Mouse (Mus musculus): ENCODE measurements around the gene Zfp217. TPM values are rescaled to one million over a fixed set of nuclear protein-coding genes. Genes with fewer than 3 reads are reported as not detected.
A peak's percentile ranks its signal among the peaks of the same experiment; 100 is the strongest.

The Zfp217 gene
- polyA plus RNA-seq, 1 experiment from 2014 or later: 2.6 TPM

- 94% methylated on average over 5 of the region's 5 CpGs for WGBS
- ATAC-seq: no peak
- Histone ChIP-seq H3K27me3 (no peaks in the 10 kb centered on the region), H3K36me3 (ENCODE audit: poor library complexity, severe bottlenecking) (no peaks in the 10 kb centered on the region), H3K27ac (no peak overlapping the region), H3K9me3 (replicated peaks) (no peaks in the 10 kb centered on the region), H3K4me3 (no peak overlapping the region), H3K4me2 (no peak overlapping the region), H3K4me1 (peaks cover 21% of the 10 kb centered on the region), H3K9ac (no peak overlapping the region)
Observed at GRCm38 (mm10) chr2:170179317-170179716, 31.4 kb upstream of the Zfp217 start.

- Histone ChIP-seq H3K4me1 (peaks cover 20% of the 10 kb centered on the region), H3K36me3 (ENCODE audit: poor library complexity, severe bottlenecking) (no peaks in the 10 kb centered on the region), H3K9me3 (replicated peaks) (no peaks in the 10 kb centered on the region), H3K27me3 (no peaks in the 10 kb centered on the region), H3K4me3 (no peak overlapping the region), H3K9ac (no peak overlapping the region), H3K27ac (no peak overlapping the region), H3K4me2 (no peak overlapping the region)
- 45% methylated on average over 8 of the region's 8 CpGs for whole genome bisulfite sequencing
- ATAC-seq: no peak
Observed at GRCm38 (mm10) chr2:170177323-170177722, 29.4 kb upstream of the Zfp217 start.

DNA sequence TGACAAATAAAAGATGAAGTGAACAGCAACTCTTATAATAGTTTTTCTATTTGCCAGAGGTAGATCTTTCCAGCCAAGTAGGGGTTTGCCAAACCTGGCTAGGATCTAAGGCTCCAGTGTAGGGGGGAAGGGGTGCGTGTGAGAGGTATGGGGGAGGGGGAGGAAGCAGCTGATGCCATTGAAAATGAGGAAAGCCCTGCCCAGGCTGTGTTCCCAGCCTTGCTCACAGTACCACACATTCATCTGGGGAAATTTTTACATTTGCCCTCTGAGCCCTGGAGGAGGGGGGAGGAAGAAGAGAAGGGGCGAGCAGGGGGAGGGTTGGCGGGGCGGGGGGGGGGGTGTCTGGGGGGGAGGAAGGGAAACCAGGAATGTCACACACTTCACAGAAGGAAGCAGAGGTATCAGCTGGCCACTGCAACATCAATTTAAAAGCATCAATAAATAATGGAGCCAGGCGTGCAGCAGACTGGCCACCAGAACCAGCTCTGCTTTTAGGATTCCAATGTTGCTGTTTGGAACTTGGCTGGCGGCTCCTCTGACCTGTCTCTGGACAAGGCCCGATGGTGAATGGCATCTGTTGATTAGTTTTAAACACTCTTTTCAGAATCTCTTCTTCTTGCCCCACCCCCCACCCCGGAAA lies 28.5 kb upstream of the Zfp217 start:
- Histone ChIP-seq H3K36me3 (ENCODE audit: poor library complexity, severe bottlenecking) (no peaks in the 10 kb centered on the region), H3K4me2 (no peak overlapping the region), H3K27ac (no peak overlapping the region), H3K9me3 (replicated peaks) (no peaks in the 10 kb centered on the region), H3K4me3 (no peak overlapping the region), H3K9ac (no peak overlapping the region), H3K27me3 (no peaks in the 10 kb centered on the region), H3K4me1 (peaks cover 20% of the 10 kb centered on the region)
- 31% methylated on average over 7 of the region's 8 CpGs for WGBS
- ATAC-seq: no peak

DNA sequence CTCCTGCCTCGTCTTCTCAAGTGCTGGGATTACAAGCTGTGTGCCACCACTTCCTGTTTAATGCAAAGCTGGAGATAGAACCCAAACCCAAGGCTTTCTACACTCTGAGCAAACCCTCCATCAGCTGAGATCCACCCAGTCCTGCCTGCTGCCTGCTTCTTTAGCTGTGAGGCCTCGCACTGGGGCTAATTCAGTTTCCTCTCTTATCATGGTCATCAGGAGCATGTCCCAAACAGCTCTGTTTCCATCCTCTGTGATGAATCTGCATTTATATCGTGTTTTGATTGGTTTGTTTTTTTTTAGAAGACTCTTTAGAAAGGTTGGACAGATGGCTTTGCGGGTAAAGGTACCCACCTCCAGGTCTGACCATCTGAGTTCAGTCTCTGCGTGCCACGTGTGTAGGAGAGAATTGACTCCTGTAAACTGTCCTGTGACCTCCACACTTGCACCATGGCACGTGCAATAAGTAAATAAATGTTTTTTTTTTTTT lies 27.8 kb upstream of the Zfp217 start:
- ATAC-seq: no peak
- H3K27ac ChIP-seq: no peak overlapping the region
- WGBS: 81% methylated on average over 7 of the region's 7 CpGs

DNA sequence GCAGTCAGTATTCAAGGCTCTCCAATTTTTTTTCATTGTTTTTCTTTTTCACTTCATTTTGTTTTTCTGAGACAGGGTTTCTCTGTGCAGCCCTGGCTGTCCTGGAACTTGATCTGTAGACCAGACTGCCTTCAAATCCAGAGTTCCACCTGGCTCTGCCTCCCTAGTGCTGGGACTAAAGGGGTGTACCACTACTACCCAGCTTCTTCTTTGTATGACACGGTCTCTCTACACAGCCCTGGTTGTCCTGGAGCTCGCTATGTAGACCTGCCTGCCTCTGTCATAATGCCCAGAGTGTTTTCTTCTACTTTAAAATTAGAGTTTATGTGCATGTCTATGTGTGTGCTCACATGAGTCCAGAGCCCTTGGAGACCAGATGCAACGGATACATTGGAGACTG lies 27.3 kb upstream of the Zfp217 start:
- Histone ChIP-seq H3K4me2 (no peak overlapping the region), H3K9me3 (replicated peaks) (no peaks in the 10 kb centered on the region), H3K9ac (no peak overlapping the region), H3K36me3 (ENCODE audit: poor library complexity, severe bottlenecking) (no peaks in the 10 kb centered on the region), H3K27me3 (no peaks in the 10 kb centered on the region), H3K4me3 (no peak overlapping the region), H3K4me1 (peaks cover 20% of the 10 kb centered on the region), H3K27ac (no peak overlapping the region)
- no peak for ATAC-seq
- WGBS: 73% methylated on average over 3 of the region's 3 CpGs

More for the DNA sequence above, 27.8 kb upstream of the Zfp217 start:
- Histone ChIP-seq H3K4me1 (peaks cover 20% of the 10 kb centered on the region), H3K36me3 (ENCODE audit: poor library complexity, severe bottlenecking) (no peaks in the 10 kb centered on the region), H3K9me3 (replicated peaks) (no peaks in the 10 kb centered on the region), H3K4me3 (no peak overlapping the region), H3K9ac (no peak overlapping the region), H3K27me3 (no peaks in the 10 kb centered on the region), H3K4me2 (no peak overlapping the region)

DNA sequence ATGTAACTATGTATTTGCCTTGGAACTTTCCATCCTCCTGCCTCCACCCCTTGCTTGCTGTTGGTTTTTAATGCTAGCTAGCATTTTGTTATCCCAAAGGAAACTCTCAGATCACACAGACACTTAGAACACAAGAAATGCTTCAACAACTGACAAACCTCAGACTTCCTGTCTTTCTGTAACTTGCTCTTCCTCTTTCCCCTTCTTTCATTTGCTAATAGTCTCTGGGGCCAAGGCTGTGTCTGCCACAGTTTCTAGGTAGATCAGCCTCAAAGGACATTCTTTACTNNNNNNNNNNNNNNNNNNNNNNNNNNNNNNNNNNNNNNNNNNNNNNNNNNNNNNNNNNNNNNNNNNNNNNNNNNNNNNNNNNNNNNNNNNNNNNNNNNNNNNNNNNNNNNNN lies 21.2 kb upstream of the Zfp217 start:
- H3K4me3 ChIP-seq: no peak overlapping the region
- no peaks in the 10 kb centered on the region for H3K4me1 ChIP-seq
- H3K9ac ChIP-seq: no peak overlapping the region
- H3K36me3 ChIP-seq (ENCODE audit: poor library complexity, severe bottlenecking): no peaks in the 10 kb centered on the region
- ATAC-seq: no peak
- no peaks in the 10 kb centered on the region for H3K9me3 ChIP-seq (replicated peaks)
- H3K4me2 ChIP-seq: no peak overlapping the region
- H3K27ac ChIP-seq: no peak overlapping the region
- no peaks in the 10 kb centered on the region for H3K27me3 ChIP-seq

- H3K27ac ChIP-seq: no peak overlapping the region
- no peaks in the 10 kb centered on the region for H3K4me1 ChIP-seq
- no peak overlapping the region for H3K9ac ChIP-seq
- H3K9me3 ChIP-seq (replicated peaks): no peaks in the 10 kb centered on the region
- no peaks in the 10 kb centered on the region for H3K27me3 ChIP-seq
- no peak for ATAC-seq
- H3K36me3 ChIP-seq (ENCODE audit: poor library complexity, severe bottlenecking): no peaks in the 10 kb centered on the region
- no peak overlapping the region for H3K4me3 ChIP-seq
- no peak overlapping the region for H3K4me2 ChIP-seq
- 74% methylated on average over 10 of the region's 10 CpGs for WGBS
Observed at GRCm38 (mm10) chr2:170165649-170166048, 17.7 kb upstream of the Zfp217 start.

- H3K27me3 ChIP-seq: no peaks in the 10 kb centered on the region
- no peaks in the 10 kb centered on the region for H3K9me3 ChIP-seq (replicated peaks)
- no peak overlapping the region for H3K4me3 ChIP-seq
- 89% methylated on average over 18 of the region's 18 CpGs for WGBS
- H3K9ac ChIP-seq: no peak overlapping the region
- no peaks in the 10 kb centered on the region for H3K36me3 ChIP-seq (ENCODE audit: poor library complexity, severe bottlenecking)
- H3K4me1 ChIP-seq: peaks cover 6% of the 10 kb centered on the region
- H3K27ac ChIP-seq: no peak overlapping the region
- H3K4me2 ChIP-seq: no peak overlapping the region
- ATAC-seq: no peak
Observed at GRCm38 (mm10) chr2:170163671-170164462, 16.0 kb upstream of the Zfp217 start.

- H3K4me2 ChIP-seq: peak overlapping the region; percentile 23
Observed at GRCm38 (mm10) chr2:170159795-170160568, 12.1 kb upstream of the Zfp217 start.

GRCm38 (mm10) chr2:170158987-170159386 lies 11.1 kb upstream of the Zfp217 start:
- Histone ChIP-seq H3K4me3 (no peak overlapping the region), H3K4me1 (peaks cover 22% of the 10 kb centered on the region), H3K9ac (no peak overlapping the region), H3K4me2 (no peak overlapping the region), H3K27me3 (0 out of 2 replicates have a peak, but pooled peaks cover 4% of the 10 kb centered on the region), H3K27ac (no peak overlapping the region), H3K9me3 (replicated peaks) (no peaks in the 10 kb centered on the region), H3K36me3 (ENCODE audit: poor library complexity, severe bottlenecking) (no peaks in the 10 kb centered on the region)
- ATAC-seq: no peak
- 92% methylated on average over 4 of the region's 4 CpGs for WGBS

More at GRCm38 (mm10) chr2:170159795-170160568, 12.1 kb upstream of the Zfp217 start:
- Histone ChIP-seq H3K4me1 (peaks cover 13% of the 10 kb centered on the region), H3K27me3 (0 out of 2 replicates have a peak, but pooled peaks cover 4% of the 10 kb centered on the region), H3K36me3 (ENCODE audit: poor library complexity, severe bottlenecking) (no peaks in the 10 kb centered on the region), H3K27ac (no peak overlapping the region), H3K9ac (no peak overlapping the region), H3K4me3 (no peak overlapping the region), H3K9me3 (replicated peaks) (no peaks in the 10 kb centered on the region)
- 33% methylated on average over 15 of the region's 15 CpGs for WGBS
- ATAC-seq: no peak

DNA sequence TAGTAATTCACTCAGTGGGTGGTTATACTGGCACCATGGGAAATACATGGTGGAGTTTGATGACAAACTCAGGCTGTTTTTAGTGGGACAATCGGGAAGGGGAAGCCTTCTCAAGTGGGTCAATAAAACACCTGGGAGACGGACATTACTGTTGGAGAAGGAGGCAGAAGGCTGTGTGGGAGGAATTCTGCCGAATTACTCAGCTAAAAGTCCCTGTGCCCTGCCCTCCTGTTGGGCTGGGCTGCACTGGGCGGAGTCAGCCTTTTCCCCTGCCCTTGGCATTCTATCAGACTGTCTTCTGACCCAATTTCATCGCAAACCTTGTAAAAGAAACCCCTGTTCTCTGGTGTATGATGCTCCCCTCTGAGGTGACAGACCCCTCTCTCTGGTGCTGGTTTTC lies 10.3 kb upstream of the Zfp217 start:
- no peaks in the 10 kb centered on the region for H3K9me3 ChIP-seq (replicated peaks)
- H3K27ac ChIP-seq: no peak overlapping the region
- H3K36me3 ChIP-seq (ENCODE audit: poor library complexity, severe bottlenecking): no peaks in the 10 kb centered on the region
- no peak overlapping the region for H3K4me2 ChIP-seq
- H3K27me3 ChIP-seq: 0 out of 2 replicates have a peak, but pooled peaks cover 7% of the 10 kb centered on the region
- no peak overlapping the region for H3K9ac ChIP-seq
- H3K4me1 ChIP-seq: peaks cover 27% of the 10 kb centered on the region
- 42% methylated on average over 5 of the region's 5 CpGs for WGBS
- H3K4me3 ChIP-seq: no peak overlapping the region
- ATAC-seq: no peak
